ENCODE assay signal across 25 mouse cellular contexts in genomic region chr2:68371912-68372311, GRCm38 (mm10).
A peak's percentile ranks its signal among the peaks of the same experiment; 100 is the strongest.
DNase-seq lines count a peak whose midpoint lies in the region; ATAC-seq and TF ChIP-seq lines count a peak whose summit lies in the region.
"Had no signal": no experiment of that assay in that cellular context is flagged by ENCODE, and none has a peak within 500 bp of the region (broad histone marks: within the 10 kb centered on the region; RNA-seq: fewer than 3 reads in every experiment).

No protein-coding gene starts in this region.

- H3K36me3 ChIP-seq in heart, embryonic 13.5 days, result peaks cover 13% of the 10 kb centered on the region
- no peaks in the 10 kb centered on the region; the same call in 1 of the 2 replicates for H3K36me3 ChIP-seq in heart, adult 2 months (ENCODE audit: control insufficient read depth, insufficient read depth, low read length)
- 0 out of 2 replicates have a peak, but pooled peaks cover 6% of the 10 kb centered on the region for H3K36me3 ChIP-seq in heart, postnatal 0 days (replicated peaks; ENCODE audit: control insufficient read depth, insufficient read depth, low read length)
- H3K36me3 ChIP-seq: forebrain, embryonic 15.5 days; G1E; hindbrain, embryonic 12.5 days; lung, embryonic 15.5 days had no signal

- H3K79me2 ChIP-seq in heart, adult 2 months (replicated peaks; ENCODE audit: control insufficient read depth, insufficient read depth, low read length), result no peaks in the 10 kb centered on the region

- DNase-seq in frontal cortex, postnatal 36 days (ENCODE audit: low spot score in 2 of 2), result no peak
- DNase-seq in heart, adult 2 months, result no peak
- DNase-seq in layer of hippocampus, adult 2 months (ENCODE audit: low spot score in 2 of 2), result no peak
- no peak for DNase-seq in layer of hippocampus, adult 9-11 months
- peak; percentile 61 for DNase-seq in heart, postnatal 0 days (ENCODE audit: low spot score)
- DNase-seq in lung, postnatal 36 days, result no peak
- DNase-seq: adrenal gland, adult 8-10 months; cerebellum, adult 8-10 months; cerebellum, postnatal 25 days; kidney, adult 8-10 months; right cerebral cortex, adult 18-20 months; thymus, adult 18-20 months; thymus, postnatal 25 days had no signal

- TF ChIP-seq POLR2A in heart, adult 2 months (IDR thresholded peaks at IDR 0.05; ENCODE audit: insufficient read depth, low read depth, low read length), result no peak

- ATAC-seq in frontal cortex, adult (ENCODE audit: low TSS enrichment), result peak; percentile 25
- no peak for ATAC-seq in heart, embryonic 13.5 days (ENCODE audit: extremely low read depth, insufficient number of reproducible peaks, low FRiP score, low TSS enrichment)
- ATAC-seq in heart, postnatal 0 days (ENCODE audit: insufficient read depth, low read depth), result peak; percentile 39; the same call in 1 of the 2 replicates
- ATAC-seq: forebrain, embryonic 15.5 days; intestine, embryonic 16.5 days; midbrain, embryonic 16.5 days had no signal

- no peak overlapping the region for H3K4me2 ChIP-seq in heart, embryonic 13.5 days
- H3K4me2 ChIP-seq in heart, postnatal 0 days (ENCODE audit: low read depth, low read length), result no peak overlapping the region
- H3K4me2 ChIP-seq: forebrain, embryonic 15.5 days; hindbrain, embryonic 12.5 days; limb, embryonic 13.5 days; liver, embryonic 11.5 days; lung, embryonic 15.5 days; midbrain, embryonic 11.5 days had no signal

- peak overlapping the region; percentile 8; the same call in 1 of the 2 replicates for H3K9ac ChIP-seq in heart, embryonic 13.5 days
- H3K9ac ChIP-seq in heart, adult 2 months (ENCODE audit: low read depth, low read length), result no peak overlapping the region
- H3K9ac ChIP-seq in heart, postnatal 0 days (replicated peaks; ENCODE audit: low read depth, low read length), result no peak overlapping the region
- H3K9ac ChIP-seq: forebrain, embryonic 15.5 days; hindbrain, embryonic 12.5 days; limb, embryonic 13.5 days; lung, embryonic 15.5 days had no signal

- TF ChIP-seq CTCF in heart, adult 2 months (IDR thresholded peaks at IDR 0.05), result no peak
- TF ChIP-seq CTCF in layer of hippocampus, adult 2 months (conservative IDR thresholded peaks at IDR 0.05), result no peak
- TF ChIP-seq CTCF in heart, postnatal 0 days (IDR thresholded peaks at IDR 0.05; ENCODE audit: low read depth), result no peak

- intact Hi-C loops in heart, adult 2 months (cut with DNase I), result no loop called here

- no peak for TF ChIP-seq EP300 in heart, adult 2 months (IDR thresholded peaks at IDR 0.05; ENCODE audit: insufficient read depth, low read depth, low read length)
- no peak for TF ChIP-seq EP300 in heart, postnatal 0 days (IDR thresholded peaks at IDR 0.05; ENCODE audit: low read depth)

- H3K27me3 ChIP-seq in heart, embryonic 13.5 days (replicated peaks), result no peaks in the 10 kb centered on the region
- no peaks in the 10 kb centered on the region for H3K27me3 ChIP-seq in heart, adult 2 months (ENCODE audit: control insufficient read depth, insufficient read depth, low read length)
- no peaks in the 10 kb centered on the region for H3K27me3 ChIP-seq in heart, postnatal 0 days (ENCODE audit: control insufficient read depth, insufficient read depth, low read length)
- H3K27me3 ChIP-seq: forebrain, embryonic 15.5 days; hindbrain, embryonic 12.5 days; limb, embryonic 13.5 days; lung, embryonic 15.5 days had no signal

- 48% methylated on average over 6 of the region's 6 CpGs for WGBS in heart, embryonic 13.5 days
- WGBS in heart, adult 2 months, result 51% methylated on average over 6 of the region's 6 CpGs
- WGBS in heart, postnatal 0 days, result 35% methylated on average over 6 of the region's 6 CpGs

- H3K4me3 ChIP-seq in heart, embryonic 13.5 days, result no peak overlapping the region
- H3K4me3 ChIP-seq in heart, adult 2 months, result no peak overlapping the region
- no peak overlapping the region for H3K4me3 ChIP-seq in layer of hippocampus, adult 2 months
- no peak overlapping the region for H3K4me3 ChIP-seq in heart, postnatal 0 days (ENCODE audit: low read depth, low read length)
- H3K4me3 ChIP-seq: forebrain, embryonic 15.5 days; hindbrain, embryonic 12.5 days; limb, embryonic 13.5 days; lung, embryonic 15.5 days had no signal

- peak overlapping the region; percentile 58 for H3K27ac ChIP-seq in heart, embryonic 13.5 days (replicated peaks)
- H3K27ac ChIP-seq in heart, adult 2 months, result no peak overlapping the region; the same call in 1 of the 2 replicates
- H3K27ac ChIP-seq in layer of hippocampus, adult 2 months, result peak overlapping the region; percentile 69
- H3K27ac ChIP-seq in heart, postnatal 0 days (ENCODE audit: low read depth), result peak overlapping the region; percentile 78
- H3K27ac ChIP-seq: forebrain, embryonic 15.5 days; hindbrain, embryonic 12.5 days; kidney, postnatal 0 days; limb, embryonic 13.5 days; lung, embryonic 15.5 days had no signal

- no peaks in the 10 kb centered on the region for H3K9me3 ChIP-seq in heart, embryonic 13.5 days
- no peaks in the 10 kb centered on the region for H3K9me3 ChIP-seq in heart, postnatal 0 days (replicated peaks; ENCODE audit: control insufficient read depth, low read length)
- H3K9me3 ChIP-seq: forebrain, embryonic 15.5 days; hindbrain, embryonic 12.5 days; limb, embryonic 13.5 days; lung, embryonic 15.5 days had no signal

- peaks cover 72% of the 10 kb centered on the region for H3K4me1 ChIP-seq in heart, embryonic 13.5 days
- peaks cover 7% of the 10 kb centered on the region for H3K4me1 ChIP-seq in heart, adult 2 months (ENCODE audit: control insufficient read depth, insufficient read depth, low read length)
- H3K4me1 ChIP-seq in heart, postnatal 0 days (ENCODE audit: control insufficient read depth, insufficient read depth), result peaks cover 54% of the 10 kb centered on the region
- H3K4me1 ChIP-seq: limb, embryonic 13.5 days had no signal
